Mouse (Mus musculus) cerebellum, adult 2 months (tissue): ENCODE measurements at regions not wholly inside any gene's neighbourhood (a gene's known extent, or its start where the extent isn't known, plus 50 kb on each side); places are given as distances from the start of the nearest gene placed in this dataset.

Experiments
- CTCF ChIP-seq: fragments of 200-500 bp; IDR thresholded peaks from 2 replicates; pipeline ENCODE4 v1.5.1; 2011; ENCODE audit warnings: low read depth, mild to moderate bottlenecking, control low read depth, low read length, moderate library complexity, borderline replicate concordance; ENCODE audit not compliant: insufficient read depth
- POLR2A ChIP-seq: fragments of 200-500 bp; IDR thresholded peaks from 2 replicates; pipeline ENCODE4 v1.6.1; 2011; ENCODE audit warnings: low read length, control low read depth, borderline replicate concordance; ENCODE audit not compliant: insufficient read depth

- TF ChIP-seq CTCF: no peak
- no peak for TF ChIP-seq POLR2A
Measured at GRCm38 (mm10) chr16:55514448-55515200, 216.8 kb upstream of the Zpld1 start.
